Mouse (Mus musculus) frontal cortex, postnatal 14 days (tissue): Measurements from ENCODE around the gene Sec24a.
"Not testable (repeated sequence)": the region's sequence is repeated elsewhere in the genome, so short reads cannot be mapped to it uniquely, and the experiment has no call there.

ENCODE experiments used
- DNase-seq, 2 experiments: peaks; one replicate each; pipeline ENCODE4 v3.0.0; 2022; ENCODE audit warnings: low spot score in 2 of 2

Sec24a gene

GRCm38 (mm10) chr11:51759941-51760657, 3.3 kb downstream of the Sec24a start:
- no peak for DNase-seq

- DNase-seq: no peak
Measured at GRCm38 (mm10) chr11:51759251-51759650, 4.2 kb downstream of the Sec24a start.

- not testable (repeated sequence) for DNase-seq
Measured at GRCm38 (mm10) chr11:51758207-51758606, 5.2 kb downstream of the Sec24a start.

GRCm38 (mm10) chr11:51757625-51758024, 5.8 kb downstream of the Sec24a start:
- no peak for DNase-seq

GRCm38 (mm10) chr11:51757023-51757422, 6.4 kb downstream of the Sec24a start:
- DNase-seq: no peak

GRCm38 (mm10) chr11:51756352-51756771, 7.1 kb downstream of the Sec24a start:
- peak; percentile 83 for DNase-seq

- peak in 1 of 2 experiments; percentile 6 for DNase-seq
Measured at GRCm38 (mm10) chr11:51755621-51756311, 7.7 kb downstream of the Sec24a start.

GRCm38 (mm10) chr11:51751623-51752225, 11.7 kb downstream of the Sec24a start:
- not testable (repeated sequence) for DNase-seq

GRCm38 (mm10) chr11:51746096-51746495, 17.3 kb downstream of the Sec24a start:
- no peak for DNase-seq

GRCm38 (mm10) chr11:51740701-51741100, 22.7 kb downstream of the Sec24a start:
- no peak for DNase-seq

- no peak for DNase-seq
Measured at GRCm38 (mm10) chr11:51738651-51739403, 24.6 kb downstream of the Sec24a start.

- DNase-seq: not testable (repeated sequence)
Measured at GRCm38 (mm10) chr11:51734218-51734617, 29.2 kb downstream of the Sec24a start.

- DNase-seq: no peak
Measured at GRCm38 (mm10) chr11:51732883-51733282, 30.6 kb downstream of the Sec24a start.

- no peak for DNase-seq
Measured at GRCm38 (mm10) chr11:51721066-51721465, 42.4 kb downstream of the Sec24a start.

GRCm38 (mm10) chr11:51707080-51707479, 56.4 kb downstream of the Sec24a start:
- DNase-seq: no peak

GRCm38 (mm10) chr11:51706451-51706850, 57.0 kb downstream of the Sec24a start:
- no peak for DNase-seq

- DNase-seq: no peak
Measured at GRCm38 (mm10) chr11:51703379-51703998, 59.9 kb downstream of the Sec24a start.

GRCm38 (mm10) chr11:51702831-51703230, 60.6 kb downstream of the Sec24a start:
- no peak for DNase-seq

- DNase-seq: no peak
Measured at GRCm38 (mm10) chr11:51694984-51695383, 68.5 kb downstream of the Sec24a start.

- not testable (repeated sequence) for DNase-seq
Measured at GRCm38 (mm10) chr11:51690597-51690996, 72.8 kb downstream of the Sec24a start.

GRCm38 (mm10) chr11:51689343-51689742, 74.1 kb downstream of the Sec24a start:
- no peak for DNase-seq
